ENCODE assay signal across 9 mouse cellular contexts in genomic region chr8:84614512-84615223, GRCm38 (mm10). TPM values are rescaled to one million over a fixed set of nuclear protein-coding genes. Genes with fewer than 3 reads are reported as not detected.
DNase-seq lines count a peak whose midpoint lies in the region; ATAC-seq and TF ChIP-seq lines count a peak whose summit lies in the region.
"Had no signal": no experiment of that assay in that cellular context is flagged by ENCODE, and none has a peak within 500 bp of the region (broad histone marks: within the 10 kb centered on the region; RNA-seq: fewer than 3 reads in every experiment).

No protein-coding gene starts in this region.

- no peak overlapping the region for H3K9ac ChIP-seq in forebrain, embryonic 12.5 days
- H3K9ac ChIP-seq: liver, embryonic 13.5 days had no signal

- DNase-seq in kidney, adult 18-20 months: peak; percentile 25
- DNase-seq in kidney, adult 11 months: no peak
- DNase-seq in CD4-positive, CD25-positive, alpha-beta regulatory T cell, adult 2 months (ENCODE audit: low read depth, low spot score): peak; percentile 70
- peak; percentile 60 for DNase-seq in brain, embryonic 14.5 days (ENCODE audit: low read depth)
- DNase-seq in kidney, postnatal 10 days: peak; percentile 44
- DNase-seq in thymus, postnatal 14 days: peak; percentile 56
- no peak for DNase-seq in right cerebral cortex, postnatal 4 days
- DNase-seq: liver, embryonic 13.5 days had no signal

- ATAC-seq in forebrain, embryonic 12.5 days (ENCODE audit: low FRiP score): no peak

- peak; percentile 54; the same call in 1 of the 2 replicates for TF ChIP-seq CTCF in brain, embryonic 14.5 days (IDR thresholded peaks at IDR 0.05; ENCODE audit: borderline replicate concordance, extremely low read depth, insufficient read depth, insufficient read length)

- TF ChIP-seq POLR2A in brain, embryonic 14.5 days (IDR thresholded peaks at IDR 0.05; ENCODE audit: borderline replicate concordance, extremely low read depth, insufficient read depth, insufficient read length, poor library complexity, severe bottlenecking): no peak

- no peak overlapping the region for H3K27ac ChIP-seq in forebrain, embryonic 12.5 days
- H3K27ac ChIP-seq: liver, embryonic 13.5 days had no signal

- no peak overlapping the region for H3K4me3 ChIP-seq in forebrain, embryonic 12.5 days (replicated peaks)
- H3K4me3 ChIP-seq: liver, embryonic 13.5 days had no signal

- WGBS in forebrain, embryonic 12.5 days: 37% methylated on average over 16 of the region's 16 CpGs

- H3K36me3 ChIP-seq in forebrain, embryonic 12.5 days (replicated peaks): no peaks in the 10 kb centered on the region
- H3K36me3 ChIP-seq: liver, embryonic 13.5 days had no signal

- H3K9me3 ChIP-seq in forebrain, embryonic 12.5 days: no peaks in the 10 kb centered on the region
- H3K9me3 ChIP-seq: liver, embryonic 13.5 days had no signal

- peaks cover 22% of the 10 kb centered on the region for H3K4me1 ChIP-seq in forebrain, embryonic 12.5 days
- H3K4me1 ChIP-seq: liver, embryonic 13.5 days had no signal

- H3K27me3 ChIP-seq in forebrain, embryonic 12.5 days: peaks cover 21% of the 10 kb centered on the region

- no peak overlapping the region for H3K4me2 ChIP-seq in forebrain, embryonic 12.5 days
- H3K4me2 ChIP-seq: liver, embryonic 13.5 days had no signal

RNA-seq across cellular contexts. Expression of gene Ier2, which starts 48.0 kb away (rescaled TPM):
- polyA plus RNA-seq in brain, embryonic 14.5 days (2012; rRNA removed): 7.3 and 11.0 TPM in 2 replicates
- 53.7 and 62.2 TPM in 2 replicates for polyA plus RNA-seq in forebrain, embryonic 12.5 days (2016; fragmentation: Nextera tagmentation; extraction: Ambion mirVana)

Comparison
In these comparisons a context has a peak if more than half of its experiments do, and no peak if none do; other contexts are left out.
1. DNase-seq: peak in kidney, adult 18-20 months (single experiment), CD4-positive, CD25-positive, alpha-beta regulatory T cell, adult 2 months (single experiment), brain, embryonic 14.5 days (single experiment), kidney, postnatal 10 days (single experiment) and thymus, postnatal 14 days (single experiment); none in kidney, adult 11 months (single experiment) and right cerebral cortex, postnatal 4 days (single experiment).